Mouse (Mus musculus) NIH3T3 (cell line): ENCODE measurements around the gene Prcc.
"Not testable (repeated sequence)": the region's sequence is repeated elsewhere in the genome, so short reads cannot be mapped to it uniquely, and the experiment has no call there.

Experiments used
- DNase-seq: peaks from one replicate; pipeline ENCODE4 v3.0.0-alpha.2; 2012; ENCODE audit warnings: low read depth

Prcc gene

DNA sequence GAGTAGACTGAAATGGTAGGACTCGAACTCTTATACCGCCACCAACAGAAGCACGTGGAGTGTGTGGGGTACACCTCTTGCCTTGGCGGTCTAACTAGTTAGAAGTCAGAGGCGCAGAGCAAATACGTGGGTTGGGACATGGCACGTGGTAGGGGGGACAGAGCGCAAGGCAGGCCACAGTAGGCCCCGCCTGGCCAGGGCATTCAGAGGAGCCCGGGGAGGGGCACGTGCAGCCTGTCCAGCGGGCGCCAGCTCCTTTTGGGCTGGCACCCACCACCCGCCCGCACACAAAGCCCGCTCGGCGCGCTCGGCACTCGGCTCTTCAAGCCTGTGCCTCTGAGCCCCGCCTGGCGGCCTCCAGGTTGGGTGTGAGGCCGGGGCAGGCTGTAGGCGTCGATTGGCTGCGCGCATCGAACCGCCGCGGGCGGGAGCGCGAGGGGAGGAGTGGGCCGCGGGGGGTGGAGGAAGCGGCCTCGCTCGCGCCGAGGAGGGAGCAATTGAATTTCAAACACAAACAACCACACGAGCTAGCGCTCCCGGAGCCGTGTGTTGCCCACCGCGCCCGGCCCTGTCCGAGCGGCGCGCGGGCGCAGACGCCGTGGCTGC lies 20.6 kb upstream of the Prcc start, which contains the start of gene Hdgf:
Gene Hdgf, plus strand, starts transcription at position 442 of the 606 bp plus-strand sequence.
- DNase-seq, result peak; percentile 98

DNA sequence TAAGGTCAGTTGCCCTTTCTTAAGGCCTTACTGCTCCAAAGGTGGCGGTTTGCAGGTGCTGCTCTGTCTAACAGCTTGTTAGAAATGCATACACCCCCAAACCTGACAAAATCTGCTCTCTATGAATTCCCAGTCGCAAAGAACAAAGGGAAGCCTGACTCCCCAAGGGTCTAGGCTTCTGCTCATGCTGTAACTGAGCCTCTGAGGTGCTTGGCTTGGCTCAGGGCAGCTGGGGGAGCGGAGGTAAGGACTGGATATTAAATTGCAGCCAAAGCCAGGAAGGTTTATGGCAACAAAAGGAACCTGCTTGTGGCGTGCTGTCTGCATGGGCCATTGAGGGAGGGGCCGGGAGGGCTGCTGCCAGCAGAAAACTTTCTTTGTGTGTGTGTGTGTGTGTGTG lies 18.4 kb upstream of the Prcc start:
- DNase-seq, result no peak

DNA sequence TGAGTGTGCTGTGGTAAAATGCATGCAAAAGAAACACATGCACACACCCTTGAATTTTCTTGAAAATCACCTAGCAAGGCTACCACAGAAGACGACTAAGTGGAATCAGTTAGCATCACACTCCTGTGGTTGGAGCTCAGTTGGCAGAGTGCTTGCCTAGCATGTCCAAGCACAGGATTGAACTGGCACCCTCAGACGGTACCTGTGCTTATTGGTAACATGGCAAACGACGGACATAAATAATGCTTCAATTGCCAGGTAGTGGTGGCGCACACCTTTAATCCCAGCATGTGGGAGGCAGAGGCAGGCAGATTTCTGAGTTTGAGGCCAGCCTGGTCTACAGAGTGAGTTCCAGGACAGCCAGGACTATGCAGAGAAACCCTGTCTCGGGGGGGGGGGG lies 16.6 kb upstream of the Prcc start:
- DNase-seq, result not testable (repeated sequence)

DNA sequence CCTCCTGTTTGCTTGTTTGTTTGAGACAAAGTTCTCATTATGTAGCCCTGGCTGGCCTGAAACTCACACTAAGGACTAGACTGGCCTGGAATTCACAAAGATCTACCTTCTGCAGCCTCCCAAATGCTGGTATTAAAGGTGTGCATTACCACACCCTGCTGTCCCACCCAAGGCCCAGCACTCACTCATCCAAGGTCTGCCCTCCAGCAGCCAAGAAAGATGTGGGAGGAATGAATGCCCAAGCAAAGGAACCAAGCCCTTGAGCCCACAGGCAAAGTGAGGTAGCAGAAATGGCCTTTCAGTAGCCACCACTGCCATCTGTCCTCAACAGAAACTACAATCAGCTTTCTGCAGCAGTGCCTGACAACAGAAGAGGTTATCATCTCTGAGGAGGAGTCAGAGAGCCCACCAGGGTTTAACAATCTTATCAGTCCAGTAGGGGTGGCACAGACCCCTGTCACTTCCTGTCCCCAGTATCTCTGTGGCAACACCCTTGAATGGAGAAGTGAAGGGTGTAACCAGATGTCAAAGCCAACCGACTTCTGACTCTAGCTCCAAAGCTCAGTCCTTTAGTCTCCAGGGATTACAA lies 15.7 kb upstream of the Prcc start:
- DNase-seq, result no peak

DNA sequence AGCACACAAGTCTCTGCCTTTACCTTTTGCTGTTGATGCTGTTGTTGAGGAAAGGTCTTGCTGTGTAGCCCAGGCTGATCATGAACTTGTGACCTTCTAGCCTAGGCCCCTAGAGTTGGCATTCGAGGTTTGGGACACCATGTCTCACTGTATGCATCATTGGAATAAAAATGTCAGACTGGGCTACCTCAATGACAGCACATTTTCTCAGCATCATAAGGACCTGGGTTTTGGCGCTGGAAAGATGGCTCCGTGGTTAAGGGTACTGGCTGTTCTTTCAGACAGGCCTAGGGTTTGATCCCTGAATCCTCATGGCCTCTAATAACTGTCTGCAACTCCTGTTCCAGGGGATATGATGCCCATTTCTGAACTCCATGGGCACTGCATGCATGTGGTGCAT lies 14.4 kb upstream of the Prcc start:
- DNase-seq, result no peak

DNA sequence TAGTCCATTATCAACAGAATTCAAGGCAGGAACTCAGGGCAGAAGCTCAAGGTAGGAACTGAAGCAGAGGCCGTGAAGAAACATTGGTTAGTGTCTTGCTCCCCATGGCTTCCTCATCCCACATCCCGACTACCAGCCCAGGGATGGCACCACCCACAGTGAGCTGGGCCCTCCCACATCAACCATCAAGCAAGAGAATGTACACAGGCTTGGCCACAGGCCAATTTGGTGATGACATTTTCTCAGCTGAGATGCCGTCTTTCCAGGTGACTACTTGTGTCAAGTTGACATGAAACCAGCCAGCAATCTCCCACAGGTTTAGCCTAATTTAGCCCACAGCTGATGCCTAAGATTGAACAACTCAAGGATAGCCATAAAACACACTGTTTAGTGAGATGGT lies 13.9 kb upstream of the Prcc start:
- DNase-seq, result no peak

DNA sequence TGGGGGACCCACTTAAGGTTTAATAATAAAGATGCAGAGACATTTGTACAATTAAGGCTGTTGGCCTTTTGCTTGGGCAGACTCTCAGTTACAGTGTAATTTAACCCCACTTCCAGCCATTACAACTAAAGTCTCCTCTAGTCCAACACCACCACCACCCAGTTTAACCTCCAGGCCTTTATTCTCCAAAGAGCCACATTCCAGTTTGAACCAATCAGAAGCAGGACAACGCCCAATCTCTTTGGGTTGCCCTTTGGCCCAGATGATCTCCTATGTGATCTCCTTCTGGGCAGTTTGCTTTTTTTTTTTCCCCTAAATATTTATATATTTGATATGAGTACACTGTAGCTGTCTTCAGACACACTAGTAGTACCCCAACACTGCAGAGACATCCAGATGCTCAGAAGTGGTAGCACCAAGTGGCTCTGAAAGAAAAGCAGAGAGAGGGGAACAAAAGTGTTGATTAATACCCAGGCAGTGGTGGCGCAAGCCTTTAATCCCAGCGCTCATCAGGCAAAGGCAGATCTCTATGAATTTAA lies 8.0 kb upstream of the Prcc start:
- DNase-seq, result no peak

DNA sequence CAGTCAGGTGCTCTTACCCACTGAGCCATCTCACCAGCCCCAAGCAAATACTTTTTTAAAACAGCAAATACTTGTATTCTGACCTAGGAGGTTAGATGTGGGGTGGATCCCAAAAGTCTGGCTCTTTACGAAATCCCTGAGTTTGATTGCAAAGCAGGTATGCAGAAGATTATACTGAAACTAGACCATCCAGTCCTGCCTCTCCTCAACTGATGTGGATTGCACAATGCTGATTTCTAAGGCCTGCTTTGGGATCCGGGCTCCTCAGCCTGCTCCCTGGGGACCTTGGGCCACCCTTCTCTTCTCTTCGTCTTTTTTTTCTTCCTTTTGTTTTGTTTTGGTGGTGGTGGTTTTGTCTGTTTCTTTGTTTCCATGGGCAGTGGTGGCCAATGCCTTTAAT lies 6.1 kb upstream of the Prcc start:
- no peak for DNase-seq

DNA sequence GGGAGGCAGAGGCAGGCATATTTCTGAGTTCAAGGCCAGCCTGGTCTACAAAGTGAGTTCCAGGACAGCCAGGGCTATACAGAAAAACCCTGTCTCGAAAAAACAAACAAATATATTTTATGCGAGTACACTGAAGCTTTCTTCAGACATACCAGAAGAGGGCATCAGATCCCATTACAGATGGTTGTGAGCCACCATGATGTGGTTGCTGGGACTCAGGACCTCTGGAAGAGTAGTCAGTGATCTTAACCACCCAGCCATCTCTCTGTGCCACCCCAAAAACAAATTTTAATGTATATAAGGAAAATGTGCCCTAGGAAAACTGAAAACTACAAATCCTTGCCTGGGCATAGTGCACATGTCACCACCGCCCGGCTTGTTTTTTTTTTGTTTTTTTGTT lies 2.0 kb upstream of the Prcc start:
- peak; percentile 45 for DNase-seq

DNA sequence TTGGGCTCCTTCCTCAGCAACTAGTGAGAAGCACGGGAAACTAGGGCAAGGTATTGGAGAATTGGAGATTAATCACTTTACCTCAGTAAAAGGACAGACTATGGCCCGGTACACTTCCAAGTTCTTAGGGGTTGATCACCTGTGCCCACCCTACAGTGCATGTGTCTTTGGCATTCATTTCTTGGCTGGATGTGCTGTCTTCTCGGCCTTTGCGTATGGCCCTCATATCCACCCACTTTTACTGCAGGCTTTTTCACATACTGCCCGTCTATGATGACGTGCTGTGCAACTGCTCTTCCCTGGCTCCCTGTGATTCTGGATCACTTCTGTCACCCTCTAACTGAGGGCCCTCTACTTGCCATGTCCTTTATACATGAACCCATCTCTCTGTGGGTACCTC lies 1.0 kb upstream of the Prcc start:
- no peak for DNase-seq

DNA sequence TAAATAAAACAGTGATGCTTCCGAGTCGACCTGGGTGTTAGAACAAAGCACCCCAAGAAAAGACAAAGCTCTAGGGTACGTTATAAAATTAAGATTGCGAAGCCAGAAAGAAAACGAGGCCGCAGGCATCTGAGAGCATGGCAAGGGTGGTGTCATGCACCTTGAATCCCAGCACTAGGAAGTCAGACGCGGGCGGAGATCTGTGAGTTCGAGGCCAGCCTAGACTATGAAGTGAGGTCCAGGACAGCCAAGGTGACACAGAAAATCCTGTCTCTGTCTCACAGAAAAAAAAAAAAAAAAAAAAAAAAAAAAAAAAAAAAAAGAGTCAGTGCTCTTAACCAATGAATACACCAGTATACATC lies 577 bp upstream of the Prcc start:
- DNase-seq, result no peak

DNA sequence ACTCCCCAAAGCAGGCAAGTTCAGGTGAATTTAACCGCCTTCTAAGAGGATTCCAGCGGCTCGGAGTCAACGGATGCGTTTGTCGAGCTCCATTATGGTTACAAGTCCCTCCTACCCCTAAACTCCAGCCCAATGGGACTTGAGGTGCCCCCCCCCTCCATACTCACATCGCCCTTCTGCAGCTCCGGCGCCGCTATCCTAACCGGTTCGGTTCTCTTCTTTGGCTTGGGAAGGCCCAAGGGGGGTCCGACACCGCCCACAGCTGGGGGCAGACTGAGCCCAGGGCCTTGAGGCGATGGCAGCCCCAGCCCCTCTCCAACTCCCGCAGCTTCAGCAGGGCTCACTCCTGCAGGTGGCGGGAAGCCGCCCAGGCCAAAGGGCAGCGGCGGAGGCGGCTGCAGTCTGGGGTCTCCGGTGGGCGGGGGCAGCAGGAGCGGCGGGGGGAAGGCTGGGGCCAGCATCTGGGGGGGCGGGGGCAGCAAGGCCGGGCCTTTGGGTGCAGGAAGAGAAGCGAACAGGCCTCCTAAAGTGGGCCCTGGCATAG lies 628 bp downstream of the Prcc start:
- DNase-seq, result peak; percentile 65

DNA sequence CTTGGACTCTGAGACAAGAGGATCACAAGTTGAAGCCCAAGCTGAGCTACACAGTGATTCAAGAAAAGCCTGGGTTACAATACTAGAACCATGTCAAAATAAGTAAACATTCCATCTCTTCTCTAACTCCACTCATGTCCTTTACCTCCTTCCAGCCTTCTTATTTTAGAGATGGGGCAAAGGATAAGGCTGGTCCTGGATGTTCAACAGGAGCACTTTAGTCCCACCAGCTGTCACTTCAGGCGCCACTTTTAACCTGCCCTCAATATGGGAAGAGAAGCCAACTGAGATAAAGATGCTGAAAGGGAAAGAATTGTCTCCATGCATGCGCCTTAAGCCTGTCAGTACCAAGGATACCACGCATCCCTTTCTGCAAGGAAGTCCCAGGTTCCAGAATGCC lies 1.1 kb downstream of the Prcc start:
- no peak for DNase-seq

DNA sequence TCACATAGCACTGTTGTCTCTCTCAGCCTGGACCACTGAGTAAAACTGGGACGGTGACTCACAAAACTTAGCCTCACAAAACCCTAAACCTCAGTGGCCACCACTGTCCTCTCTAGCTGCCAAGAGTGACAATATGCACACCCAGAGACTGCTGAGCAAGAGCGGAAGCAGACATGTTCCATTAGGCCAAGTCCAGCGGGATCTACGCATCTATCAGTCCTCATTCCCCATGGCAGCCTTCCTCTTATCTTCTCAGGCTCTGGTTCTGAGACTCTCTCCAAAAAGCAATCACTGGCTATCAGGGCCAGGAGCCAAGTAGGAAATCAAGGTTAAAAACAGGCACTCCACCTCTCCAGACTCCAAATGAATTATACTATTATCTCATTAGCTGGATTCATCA lies 7.7 kb downstream of the Prcc start:
- DNase-seq, result no peak

DNA sequence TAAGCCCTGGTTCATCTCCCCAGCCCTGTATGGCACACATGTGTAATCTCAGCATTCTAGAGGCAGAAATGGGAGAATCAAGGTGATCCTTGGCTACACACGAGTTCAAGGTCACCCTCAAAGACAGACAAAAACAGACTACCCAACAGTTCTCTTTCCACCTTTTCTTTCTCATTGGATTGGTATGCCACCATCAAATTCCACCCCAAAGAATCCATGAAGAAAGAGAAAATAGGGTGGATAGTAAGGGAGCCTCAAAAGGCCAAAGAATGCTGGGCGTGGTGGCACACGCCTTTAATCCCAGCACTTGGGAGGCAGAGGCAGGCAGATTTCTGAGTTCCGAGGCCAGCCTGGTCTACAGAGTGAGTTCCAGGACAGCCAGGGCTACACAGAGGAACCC lies 21.3 kb downstream of the Prcc start:
- not testable (repeated sequence) for DNase-seq

DNA sequence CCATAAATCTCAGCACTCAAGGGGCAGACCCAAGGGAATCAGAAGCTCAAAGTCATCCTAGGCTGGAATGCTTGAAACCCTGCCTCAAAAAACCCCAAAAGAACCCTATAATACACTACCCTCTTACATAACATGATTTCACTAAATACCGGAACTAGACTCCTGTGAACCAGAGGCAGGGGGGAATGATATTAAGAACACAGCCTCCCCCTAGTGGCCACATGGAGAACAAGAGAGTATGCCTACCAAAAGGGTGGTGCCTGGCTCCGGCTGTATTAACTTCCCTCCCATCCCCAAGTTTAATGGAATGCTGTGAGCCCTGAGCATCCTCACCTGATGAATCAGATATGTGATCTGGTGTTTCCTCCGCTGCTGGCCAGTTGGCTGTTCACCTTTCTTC lies 25.6 kb downstream of the Prcc start:
- peak; percentile 85 for DNase-seq

DNA sequence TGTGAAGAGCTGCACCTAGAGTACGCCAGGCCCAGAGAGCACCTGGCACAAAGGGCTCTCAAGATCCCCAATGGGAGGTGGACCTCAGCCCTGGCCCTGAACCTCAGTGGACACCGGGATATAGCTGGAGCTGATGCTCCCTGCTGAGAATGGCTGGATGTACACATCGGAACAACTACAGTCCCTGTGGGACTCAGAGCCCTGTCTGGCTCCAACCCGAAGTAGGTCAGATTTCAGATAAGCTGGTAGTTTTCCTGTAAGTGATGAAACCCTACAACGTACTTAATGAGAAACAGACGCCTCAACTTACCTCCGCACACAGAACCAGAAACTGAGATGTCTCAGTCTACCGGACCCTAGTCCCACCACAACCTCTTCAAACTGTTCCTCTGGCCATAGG lies 27.7 kb downstream of the Prcc start:
- DNase-seq, result peak; percentile 20

DNA sequence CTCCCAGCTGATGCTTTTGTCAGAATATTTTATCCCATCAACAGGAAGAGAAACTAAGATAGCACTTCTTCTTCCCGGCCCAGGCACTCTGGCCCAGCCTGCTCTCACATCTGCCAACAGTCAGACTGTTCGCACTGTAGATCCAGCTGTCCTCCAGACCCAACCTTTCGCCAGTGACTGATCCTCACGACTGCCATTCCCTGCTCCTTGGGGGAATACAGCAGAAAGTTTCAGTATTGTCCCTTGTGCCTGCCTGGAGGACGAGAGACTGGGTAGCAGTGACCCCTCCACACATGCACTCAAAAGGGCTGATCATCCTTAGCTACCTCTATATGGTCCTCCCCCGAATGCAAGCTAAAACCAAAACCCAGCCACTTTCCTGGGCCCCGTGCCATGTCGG lies 29.5 kb downstream of the Prcc start:
- DNase-seq, result no peak

DNA sequence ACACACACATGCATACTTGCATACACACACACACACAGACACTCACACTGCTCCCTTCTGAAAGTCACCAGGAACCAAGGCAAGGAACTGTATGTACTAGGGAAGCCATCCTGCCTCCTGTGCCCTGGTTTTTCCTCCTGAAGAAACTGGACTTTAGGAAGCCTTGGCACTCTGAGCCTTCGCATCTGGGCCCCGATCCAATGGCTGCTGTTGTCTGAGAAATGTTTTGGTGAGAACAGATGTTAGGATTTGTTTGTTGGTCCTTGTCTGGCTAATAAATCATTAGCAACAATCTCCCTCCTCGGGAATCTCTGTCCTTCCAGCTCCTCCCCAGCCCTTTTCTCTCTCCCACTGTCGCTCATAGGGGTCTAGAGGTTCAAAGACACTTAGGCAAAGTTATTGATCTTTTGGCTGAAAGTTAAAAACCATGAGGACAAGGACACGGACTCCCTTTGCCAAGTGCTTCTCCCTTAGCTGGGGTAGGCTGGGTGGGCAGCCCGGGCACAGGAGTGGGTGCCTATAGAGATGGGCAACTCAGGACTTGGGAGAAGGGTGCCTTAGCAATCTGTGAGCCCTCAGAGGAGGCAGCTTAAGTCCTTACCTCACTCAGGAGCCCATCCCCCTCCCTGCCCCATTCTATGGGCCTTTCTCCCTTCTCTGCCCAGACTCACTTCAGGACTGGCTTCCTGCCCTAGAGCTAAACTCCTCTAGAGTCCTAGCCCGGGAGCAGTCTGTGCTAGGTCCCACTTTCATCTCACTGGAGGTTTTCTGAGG lies 30.4 kb downstream of the Prcc start:
- peak; percentile 35 for DNase-seq

DNA sequence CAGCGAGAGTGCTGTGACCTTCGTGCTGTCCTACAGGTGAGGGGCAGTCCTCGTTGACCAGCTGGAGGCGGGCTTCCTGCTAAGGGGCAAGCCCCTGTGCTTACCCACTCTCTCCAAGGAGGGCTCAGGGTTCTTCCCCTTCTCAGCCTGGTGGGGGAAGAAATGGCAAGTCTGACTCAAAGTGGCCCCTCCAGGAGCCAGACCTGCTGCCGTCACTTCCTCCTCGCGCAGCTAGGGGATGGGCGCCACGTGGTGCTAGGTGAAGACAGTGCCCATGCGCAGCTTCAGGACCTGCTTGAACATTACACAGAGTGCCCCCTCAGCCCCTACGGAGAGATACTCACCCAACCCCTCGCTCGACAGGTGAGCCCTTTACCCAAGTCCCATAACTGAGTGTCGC lies 36.3 kb downstream of the Prcc start:
- no peak for DNase-seq

DNA sequence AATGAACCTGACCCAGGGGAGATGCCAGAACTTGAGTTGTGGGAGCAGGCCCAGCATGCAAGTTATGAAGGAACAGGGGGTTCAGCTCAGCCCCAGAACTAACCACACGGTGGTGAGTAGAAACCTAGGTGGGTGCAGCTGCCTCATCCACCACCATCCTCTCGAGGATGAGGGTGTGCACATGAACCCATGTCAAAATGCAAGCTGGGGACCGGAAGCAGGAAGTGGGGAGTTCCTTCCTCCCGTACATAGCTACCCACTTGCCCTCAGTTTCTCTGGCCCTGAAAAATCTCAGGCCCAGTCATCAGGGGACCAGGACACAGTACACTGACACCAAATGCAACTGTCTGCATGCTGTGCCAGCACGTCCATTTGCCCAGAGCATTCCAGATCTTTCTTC lies 37.7 kb downstream of the Prcc start:
- DNase-seq, result no peak

DNA sequence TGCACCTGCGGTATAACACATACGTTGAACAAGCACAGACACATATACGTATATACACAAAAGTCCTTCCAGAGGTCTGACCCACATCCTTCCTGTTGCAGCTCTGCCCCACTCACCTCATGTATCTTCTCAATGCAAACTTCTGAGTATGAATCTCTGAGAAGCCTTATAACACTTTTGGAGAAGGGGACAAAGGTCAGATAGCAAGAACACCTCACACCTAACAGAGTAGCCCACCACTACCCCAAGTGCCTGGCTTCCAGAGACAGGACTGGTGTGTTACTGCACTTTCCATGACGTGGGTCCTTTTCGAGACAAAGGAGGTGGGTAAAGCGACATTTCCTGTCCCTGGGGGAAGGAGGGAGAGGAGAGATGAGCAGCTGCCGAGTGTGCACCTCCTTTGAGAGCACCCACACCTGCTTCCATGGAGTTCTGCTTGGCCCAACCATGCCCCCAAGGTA lies 38.7 kb downstream of the Prcc start, which contains the start of gene Sh2d2a:
Gene Sh2d2a, plus strand, starts transcription at position 106 of the 461 bp plus-strand sequence.
- DNase-seq, result no peak

DNA sequence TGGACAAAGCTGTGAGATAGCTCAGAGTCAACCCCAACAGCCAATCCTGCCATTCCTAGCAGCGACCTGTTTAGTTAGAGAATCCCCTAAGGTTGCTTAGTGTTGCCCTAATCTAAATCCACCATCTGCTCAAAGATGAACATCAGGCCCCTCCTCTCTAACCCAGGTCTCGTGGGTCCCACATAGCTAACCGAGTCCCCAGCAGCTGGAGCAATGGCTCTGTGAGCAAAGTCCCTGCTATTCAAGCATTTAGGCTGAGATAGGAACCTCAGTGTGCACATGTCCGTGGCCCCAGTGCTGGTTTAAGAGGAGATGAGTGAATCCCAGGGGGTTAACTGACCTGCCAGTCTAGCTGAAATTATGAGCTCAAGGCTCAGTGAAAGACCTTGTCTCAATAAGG lies 39.2 kb downstream of the Prcc start:
- DNase-seq, result no peak
